Mouse (Mus musculus) fat pad, adult 2 months (tissue): ENCODE measurements around the gene Snx29.

Source experiments
- DNase-seq: peaks from one replicate; pipeline ENCODE4 v3.0.0-alpha.2; 2011; ENCODE audit warnings: low read depth, low spot score; ENCODE audit errors: extremely low read depth

Snx29 gene

DNA sequence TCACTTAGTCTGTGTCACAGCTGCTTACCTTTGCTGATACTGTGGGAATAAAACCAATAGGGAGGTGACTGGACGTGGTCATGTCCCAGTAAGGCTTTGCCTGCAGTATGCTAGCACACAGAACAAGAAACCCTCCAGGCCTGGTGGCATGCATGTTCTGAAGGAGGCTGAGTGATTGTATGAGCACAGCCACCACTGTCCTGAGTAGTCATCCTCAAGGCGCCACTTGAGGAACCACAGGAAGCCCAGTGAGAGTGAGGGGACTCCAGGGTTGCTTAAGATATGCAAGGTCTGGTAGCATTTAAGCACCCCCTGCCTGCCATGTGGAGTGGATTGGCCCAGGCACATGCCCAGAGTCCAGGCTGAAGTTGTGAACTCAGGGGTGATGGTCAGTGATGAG lies 430.8 kb downstream of the Snx29 start:
- DNase-seq: no peak

DNA sequence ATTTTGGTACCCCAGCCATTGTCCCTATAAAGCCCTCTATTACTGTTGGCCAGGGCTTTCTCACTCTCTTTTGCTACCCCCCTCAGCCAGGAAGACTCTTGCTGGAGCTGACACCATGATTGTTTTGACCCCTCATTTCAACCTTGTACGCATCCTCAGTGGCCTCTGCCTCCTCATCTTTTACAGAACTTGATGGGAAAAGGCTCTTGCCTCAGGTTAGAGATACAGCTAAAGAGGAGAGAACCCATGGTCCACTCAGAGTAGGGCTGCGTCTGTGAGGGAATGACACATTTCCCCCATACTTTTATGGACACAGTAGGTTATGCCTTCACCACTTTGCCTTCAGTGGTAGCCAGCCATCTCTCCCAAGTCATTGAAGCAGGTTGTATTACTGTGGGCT lies 431.4 kb downstream of the Snx29 start:
- no peak for DNase-seq

- DNase-seq: no peak
These were observed 432.8 kb downstream of the Snx29 start for GRCm38 (mm10) chr16:11755281-11756066.

DNA sequence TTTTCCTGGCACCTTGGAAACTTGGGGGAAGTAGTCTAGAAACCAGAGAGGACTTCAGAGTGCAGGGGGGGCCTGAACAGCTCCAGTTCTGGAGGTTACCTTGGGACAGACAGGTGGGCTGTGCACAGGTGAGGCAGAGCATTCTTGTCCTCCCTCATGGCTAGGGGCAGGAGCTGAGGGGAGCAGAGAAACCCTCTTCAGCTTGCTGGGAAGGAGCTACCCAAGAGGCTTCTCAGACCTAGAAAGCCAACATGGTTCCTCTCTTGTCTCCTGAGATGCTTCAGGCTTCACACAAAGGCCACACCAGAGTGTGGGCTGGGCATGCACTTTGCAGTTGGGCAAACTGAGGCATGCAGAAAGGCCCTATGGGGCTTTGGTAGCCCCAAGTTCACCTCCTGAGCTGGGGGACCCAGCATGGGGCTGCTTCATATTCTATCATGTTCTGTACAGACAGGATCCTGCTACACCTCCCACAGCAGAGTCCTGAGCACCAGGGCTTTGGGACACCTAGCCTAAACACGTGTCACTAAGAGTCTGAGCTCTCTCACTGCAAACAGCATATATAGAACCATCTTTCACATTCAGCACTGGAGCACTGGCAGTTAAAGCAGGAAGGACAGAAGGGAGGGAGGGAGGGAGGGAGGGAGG lies 434.0 kb downstream of the Snx29 start:
- DNase-seq: no peak

DNA sequence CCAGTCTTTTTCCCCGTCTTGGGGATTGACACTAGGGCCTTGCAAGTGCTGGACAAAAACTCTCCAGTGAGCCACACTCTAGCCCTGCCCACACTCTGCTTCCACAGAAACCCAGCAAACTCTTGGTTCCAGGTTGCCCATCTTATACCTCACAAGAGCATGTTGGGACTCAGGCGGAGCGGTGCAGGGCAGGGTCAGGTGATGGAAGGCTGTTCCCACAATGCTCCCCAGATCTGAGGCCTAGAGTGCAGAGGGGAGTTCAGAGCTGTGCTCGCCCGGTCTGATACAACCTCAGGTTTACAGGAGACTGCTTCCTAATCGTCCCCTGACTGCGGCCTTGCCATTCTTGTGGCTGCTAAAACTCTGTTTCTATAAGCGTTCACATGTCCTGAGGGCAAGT lies 434.8 kb downstream of the Snx29 start:
- DNase-seq: no peak

- no peak for DNase-seq
These were observed 435.2 kb downstream of the Snx29 start for GRCm38 (mm10) chr16:11757951-11758350.

DNA sequence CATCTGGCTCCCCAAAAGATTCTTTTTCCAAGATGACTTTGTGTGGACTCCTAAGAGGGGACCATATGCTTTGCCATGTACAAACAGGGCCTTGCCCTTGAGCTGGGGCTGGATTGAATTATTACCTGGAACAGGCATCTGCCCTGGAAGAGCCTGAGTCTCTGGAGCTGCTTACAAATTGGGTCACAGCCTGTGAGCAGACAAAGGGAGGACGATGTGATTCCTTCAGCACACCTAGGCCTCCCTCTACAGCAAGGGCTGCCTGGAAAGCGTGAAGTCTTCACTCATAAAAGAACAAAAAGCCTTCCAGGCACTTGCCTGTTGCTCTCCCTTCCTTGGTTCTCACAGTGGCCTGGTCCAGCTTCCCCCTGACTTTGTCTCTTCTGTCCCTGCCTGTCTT lies 449.6 kb downstream of the Snx29 start:
- no peak for DNase-seq

GRCm38 (mm10) chr16:11774321-11774720 lies 451.6 kb downstream of the Snx29 start:
- DNase-seq: no peak

- DNase-seq: no peak
These were observed 453.8 kb downstream of the Snx29 start for GRCm38 (mm10) chr16:11776528-11776927.

DNA sequence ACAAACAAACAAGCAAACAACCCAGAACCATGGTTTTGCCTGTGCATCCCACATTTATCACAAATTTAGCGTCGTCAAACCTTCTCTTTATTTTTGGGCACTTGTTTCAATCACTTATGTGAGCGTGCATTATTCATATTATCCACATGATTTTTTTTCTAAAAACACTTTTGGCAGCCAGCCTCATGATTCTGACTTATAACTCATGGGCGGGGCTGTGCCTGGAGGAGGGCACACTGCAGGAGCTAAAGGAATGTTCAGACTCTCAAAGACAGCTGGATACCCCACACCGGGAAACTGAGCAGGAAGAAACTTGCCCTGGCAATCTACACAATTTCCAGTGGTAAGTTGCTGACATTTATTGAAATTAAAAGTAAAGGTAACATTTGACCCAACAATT lies 455.5 kb downstream of the Snx29 start:
- no peak for DNase-seq

DNA sequence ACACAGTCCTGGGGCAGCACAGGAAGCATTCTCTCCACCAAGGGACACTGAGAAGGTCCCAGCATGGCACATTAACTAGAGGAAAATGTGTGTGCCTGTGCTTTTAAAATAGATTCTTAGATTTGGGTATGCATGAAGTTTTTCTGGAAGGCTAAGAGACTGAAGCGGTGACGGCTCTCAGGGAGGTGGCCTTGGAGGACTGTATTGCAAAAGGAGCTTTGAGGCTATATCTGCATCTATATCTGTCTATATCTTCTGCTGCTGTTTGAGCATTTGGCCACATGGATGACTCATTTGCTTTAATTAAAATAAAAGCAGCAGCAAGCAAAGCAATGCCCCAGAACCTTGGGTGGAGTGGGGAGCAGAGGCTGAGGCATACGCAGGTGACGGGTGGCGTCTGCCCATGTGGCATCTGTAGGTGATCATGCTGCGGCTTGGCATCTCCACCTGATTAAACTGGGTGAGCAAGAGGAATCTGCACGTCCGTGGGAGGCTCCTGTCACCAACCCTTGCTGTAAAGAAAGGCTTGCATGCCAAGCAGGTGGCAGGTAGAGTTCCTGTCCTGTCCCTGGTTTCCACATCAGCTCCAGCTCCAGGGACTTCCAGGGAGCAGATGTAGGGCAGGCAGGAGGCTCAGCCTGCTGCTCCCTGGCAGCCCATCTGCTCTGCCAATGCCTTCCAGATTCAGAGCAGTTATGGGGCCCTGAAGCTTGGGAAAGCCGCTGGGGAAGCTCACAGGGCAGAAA lies 456.2 kb downstream of the Snx29 start:
- DNase-seq: peak; percentile 31

DNA sequence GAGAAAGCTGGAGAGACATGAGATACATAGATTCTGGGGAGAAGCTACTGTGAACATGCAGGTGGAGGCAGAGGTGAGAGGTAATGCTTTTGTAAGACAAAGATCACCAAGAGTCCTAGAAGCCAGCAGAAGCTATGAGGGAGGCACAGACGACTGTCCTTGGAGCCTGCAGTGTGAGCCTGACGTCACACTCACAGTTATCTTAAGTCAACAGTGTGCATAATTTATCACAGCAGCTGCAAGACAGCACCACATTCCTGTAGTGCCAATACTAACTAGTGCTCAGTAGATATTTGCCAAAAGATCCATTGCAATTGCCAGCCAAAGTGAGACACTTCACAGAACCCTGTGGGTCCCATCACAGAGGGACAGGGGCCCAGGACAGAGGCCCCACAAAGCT lies 459.4 kb downstream of the Snx29 start:
- no peak for DNase-seq

DNA sequence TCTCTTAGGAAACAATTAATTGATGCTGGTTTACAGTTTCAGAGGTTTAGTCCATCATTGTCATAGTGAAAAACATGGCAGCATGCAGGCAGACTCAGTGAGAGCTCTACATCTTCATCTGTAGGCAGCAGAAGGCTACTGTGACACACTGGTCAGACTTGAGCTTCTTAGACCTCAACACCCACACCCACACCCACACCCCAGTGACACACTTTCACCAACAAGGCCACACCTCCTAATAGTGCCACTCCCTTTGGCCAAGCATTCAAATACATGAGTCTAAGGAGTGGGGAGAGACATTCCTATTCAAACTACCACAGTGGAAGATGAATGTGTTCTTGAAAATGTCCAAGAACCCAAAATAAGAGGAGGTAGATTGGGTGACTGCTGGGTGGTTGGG lies 460.6 kb downstream of the Snx29 start:
- DNase-seq: no peak

DNA sequence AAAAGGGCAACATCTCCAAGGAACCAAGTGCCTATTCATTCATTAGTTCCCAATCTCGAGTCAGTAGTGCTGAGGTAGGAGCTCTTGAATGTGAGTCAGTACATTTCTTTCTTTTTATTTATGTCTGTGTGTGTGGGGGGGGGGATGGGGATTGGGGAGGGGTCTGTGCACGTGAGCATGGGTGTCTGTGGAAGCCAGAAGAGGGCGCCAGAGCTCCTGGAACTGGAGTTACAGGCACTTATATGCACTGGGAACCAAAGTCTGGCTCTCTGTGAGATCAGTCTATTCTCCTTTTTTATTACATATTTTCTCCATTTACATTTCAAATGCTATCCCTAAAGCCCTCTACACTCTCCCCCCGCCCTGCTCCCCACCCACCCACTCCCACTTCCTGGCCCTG lies 461.6 kb downstream of the Snx29 start:
- no peak for DNase-seq

DNA sequence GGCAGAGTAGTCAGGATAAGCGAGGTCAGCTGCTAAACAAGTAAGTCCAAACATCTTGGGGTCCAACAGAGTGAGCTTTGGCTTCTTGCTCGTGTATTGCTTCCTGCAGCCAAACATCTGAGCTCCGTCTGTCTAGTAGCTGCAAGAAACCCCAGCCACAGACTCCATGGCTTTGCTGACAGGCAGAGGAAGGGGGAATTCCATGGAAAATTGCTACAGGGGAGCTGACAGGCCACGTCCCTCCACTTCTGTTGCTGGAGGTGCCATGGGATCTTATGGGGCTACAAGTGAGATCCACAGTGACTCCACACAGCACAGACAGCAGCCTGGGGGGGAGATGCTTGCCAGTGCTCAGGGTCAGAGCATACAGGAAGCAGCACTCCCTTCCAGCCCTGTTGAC lies 463.1 kb downstream of the Snx29 start:
- no peak for DNase-seq

DNA sequence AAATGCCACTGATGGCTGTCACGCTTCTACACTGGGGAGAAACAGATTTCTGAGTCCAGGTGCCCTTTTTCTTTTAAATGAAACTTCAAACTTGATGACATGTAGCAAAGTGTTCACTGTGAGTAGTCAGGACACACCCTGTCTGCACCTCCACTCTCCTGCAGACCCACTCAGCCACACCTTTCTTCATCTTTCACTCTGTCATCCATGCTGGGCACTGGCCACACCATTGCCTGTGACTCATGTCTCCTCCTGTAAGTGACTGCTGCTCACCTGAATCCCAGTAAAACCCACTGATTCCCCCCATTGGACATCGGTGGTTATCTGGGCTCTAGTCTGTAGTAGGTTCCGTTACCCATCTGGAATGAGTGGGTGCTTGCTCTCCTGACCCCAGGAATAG lies 467.8 kb downstream of the Snx29 start:
- no peak for DNase-seq

- no peak for DNase-seq
These were observed 470.7 kb downstream of the Snx29 start for GRCm38 (mm10) chr16:11793391-11793790.

DNA sequence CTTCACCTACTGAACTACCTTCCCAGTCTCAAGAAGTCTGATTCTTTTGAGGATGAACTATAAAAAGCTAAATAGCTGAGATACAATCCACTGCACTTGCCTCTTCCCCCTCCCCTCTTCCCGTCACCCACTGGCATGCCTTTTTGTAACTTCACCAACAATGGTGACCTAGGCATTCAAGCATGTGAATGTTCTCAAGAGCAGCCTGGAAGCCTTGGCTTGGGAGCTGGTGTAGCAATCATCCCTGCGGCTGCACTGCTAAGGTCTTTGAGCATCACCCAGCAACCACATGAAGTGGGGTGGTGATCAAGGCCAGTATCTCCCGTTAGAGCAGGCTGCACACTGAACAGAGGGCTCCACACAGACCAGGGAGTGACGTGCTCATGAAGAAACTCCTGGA lies 471.9 kb downstream of the Snx29 start:
- no peak for DNase-seq

GRCm38 (mm10) chr16:11795758-11796460 lies 473.2 kb downstream of the Snx29 start:
- no peak for DNase-seq

DNA sequence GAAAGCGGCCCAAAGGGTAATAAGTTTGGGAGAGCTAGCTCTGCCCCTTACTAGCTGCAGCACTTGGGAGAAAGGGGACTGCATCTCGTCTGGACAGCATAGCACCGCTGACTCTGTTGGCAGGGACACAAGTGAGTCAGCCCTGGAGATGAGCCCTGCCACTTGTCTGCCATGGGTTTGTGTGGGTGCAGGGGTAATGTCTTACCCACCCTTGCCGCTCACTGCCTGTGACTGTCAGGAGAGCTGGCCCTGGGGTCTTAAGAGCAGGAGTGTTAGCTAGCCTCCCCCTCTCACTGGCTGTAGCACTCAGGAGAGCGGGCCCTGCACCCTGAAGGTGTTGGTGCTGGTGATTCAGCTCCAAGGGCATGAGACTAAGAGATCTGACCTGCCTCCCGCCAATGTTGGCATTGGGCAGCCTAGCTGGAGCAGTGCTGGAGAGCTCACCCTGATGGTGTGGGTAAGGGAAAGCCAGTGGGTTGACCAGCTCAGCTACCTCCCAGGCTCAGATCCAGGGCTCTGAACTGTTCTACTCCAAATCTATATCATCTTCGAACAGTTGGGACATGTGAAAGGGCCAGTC lies 479.3 kb downstream of the Snx29 start:
- no peak for DNase-seq
